Mouse (Mus musculus): ENCODE data around the gene Tnrc6b.

DNA sequence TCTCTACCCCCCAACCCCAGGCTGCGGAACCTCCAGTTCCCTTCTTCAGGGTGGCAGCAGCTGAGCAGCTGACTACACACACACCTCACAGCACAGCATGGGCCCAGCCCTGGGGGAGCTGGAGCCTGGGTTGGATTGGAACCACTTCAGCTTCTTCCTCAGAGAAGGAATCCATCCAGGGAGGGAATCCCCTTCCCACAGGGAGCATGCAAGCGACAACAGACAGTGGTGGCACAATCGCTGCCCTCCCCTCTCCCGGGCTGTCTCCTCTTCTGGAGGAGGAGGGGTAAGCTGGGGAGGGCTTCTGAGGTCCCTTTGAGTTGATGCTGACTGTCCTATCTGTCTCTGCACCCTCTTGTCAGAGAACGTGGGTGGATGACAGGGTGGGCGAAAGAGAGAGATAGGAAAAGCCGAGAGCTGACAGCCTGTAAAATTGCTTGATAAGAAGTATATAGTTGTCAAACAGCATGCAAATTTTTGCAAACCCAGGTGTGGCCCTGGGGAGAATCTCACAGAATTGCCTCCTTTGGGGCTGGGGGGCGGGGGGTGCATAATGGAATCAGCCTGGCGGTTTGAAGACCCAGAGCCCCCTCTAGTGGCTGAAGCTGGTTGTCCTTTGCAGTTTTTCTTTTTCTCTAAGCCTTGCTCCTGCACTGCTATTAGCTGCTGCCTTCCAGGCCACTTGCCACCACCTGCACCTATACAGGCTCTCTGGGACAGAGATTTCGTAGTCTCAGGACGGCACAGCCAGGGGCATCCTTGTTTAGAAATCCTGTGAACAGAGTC is 16.8 kb upstream of the Tnrc6b start:
- TF ChIP-seq CTCF (IDR thresholded peaks at IDR 0.05; ENCODE audit: low read depth, low read length) (peak; percentile 36), GATA1 (IDR thresholded peaks at IDR 0.05; ENCODE audit: borderline replicate concordance, low read length) (no peak), POLR2AphosphoS5 (IDR thresholded peaks at IDR 0.05; ENCODE audit: insufficient replicate concordance, low read depth, low read length) (no peak), GATA2 (IDR thresholded peaks at IDR 0.05; ENCODE audit: borderline replicate concordance, low read depth, low read length) (no peak)
